16 mouse cellular contexts compared by ENCODE assay signal in the genomic region with DNA sequence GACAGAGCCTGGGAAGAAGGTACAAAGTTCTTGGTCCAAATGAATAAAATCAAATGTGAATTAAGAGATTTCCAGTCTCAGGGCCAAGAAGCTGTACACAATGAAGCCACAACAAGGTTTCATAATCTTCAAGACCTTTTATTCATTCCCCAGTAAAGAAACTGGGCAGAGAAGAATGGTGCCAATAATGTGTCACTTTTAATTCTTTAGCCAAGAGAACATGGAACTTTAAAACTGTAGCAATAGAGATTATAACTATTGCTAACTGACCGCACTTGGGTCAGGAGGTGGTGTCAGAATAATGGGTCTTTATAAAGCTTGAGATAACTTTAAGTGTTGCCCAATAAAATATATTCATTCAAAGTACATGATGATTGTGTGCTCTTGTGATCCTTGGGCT.
"Had no signal": no experiment of that assay in that cellular context is flagged by ENCODE, and none has a peak within 500 bp of the region (broad histone marks: within the 10 kb centered on the region; RNA-seq: fewer than 3 reads in every experiment).

No protein-coding gene starts in this region.

- H3K27ac ChIP-seq: neural tube, embryonic 12.5 days; neural tube, embryonic 13.5 days; neural tube, embryonic 15.5 days; stomach, embryonic 15.5 days; stomach, postnatal 0 days had no signal

- H3K4me1 ChIP-seq: neural tube, embryonic 12.5 days; neural tube, embryonic 13.5 days; neural tube, embryonic 15.5 days; stomach, embryonic 15.5 days had no signal

- H3K36me3 ChIP-seq: neural tube, embryonic 12.5 days; neural tube, embryonic 13.5 days; neural tube, embryonic 15.5 days; stomach, embryonic 15.5 days had no signal

- H3K27me3 ChIP-seq: neural tube, embryonic 12.5 days; neural tube, embryonic 13.5 days; neural tube, embryonic 15.5 days; stomach, embryonic 15.5 days had no signal

- H3K4me3 ChIP-seq: neural tube, embryonic 12.5 days; neural tube, embryonic 13.5 days; neural tube, embryonic 15.5 days; stomach, embryonic 15.5 days had no signal

- H3K9ac ChIP-seq: neural tube, embryonic 12.5 days; neural tube, embryonic 13.5 days; neural tube, embryonic 15.5 days; stomach, embryonic 15.5 days had no signal

- H3K4me2 ChIP-seq: neural tube, embryonic 12.5 days; neural tube, embryonic 13.5 days; neural tube, embryonic 15.5 days; stomach, embryonic 15.5 days had no signal

- H3K9me3 ChIP-seq: neural tube, embryonic 12.5 days; neural tube, embryonic 13.5 days; neural tube, embryonic 15.5 days; stomach, embryonic 15.5 days had no signal

- DNase-seq: retina, postnatal 1 day; right cerebral cortex, adult 18-20 months; right cerebral cortex, postnatal 14 days; right cerebral cortex, postnatal 25 days; right cerebral cortex, postnatal 4 days; spleen, adult 18-20 months; thymus, adult 18-20 months; thymus, adult 2 months; thymus, postnatal 25 days; thymus, postnatal 36 days; thymus, postnatal 4 days had no signal
